Mouse (Mus musculus) C2C12 (cell line): ENCODE data around the gene Fgfr1op2. TPM values are rescaled to one million over a fixed set of nuclear protein-coding genes. Genes with fewer than 3 reads are reported as not detected.

ENCODE experiments used
- H3K27me3 ChIP-seq: one replicate; pipeline ENCODE4 v1.6.1; 2011; ENCODE audit not compliant: control insufficient read depth, insufficient read depth, insufficient read length
- H3K36me3 ChIP-seq: one replicate; pipeline ENCODE4 v1.6.1; 2011; ENCODE audit not compliant: control insufficient read depth, insufficient read depth
- H3K4me3 ChIP-seq: one replicate; pipeline ENCODE4 v1.5.1; 2011; ENCODE audit warnings: mild to moderate bottlenecking, control low read depth; ENCODE audit not compliant: poor library complexity, insufficient read depth, severe bottlenecking
- H3K79me2 ChIP-seq: one replicate; pipeline ENCODE4 v1.6.1; 2011; ENCODE audit not compliant: control insufficient read depth, insufficient read depth
- H3K79me3 ChIP-seq: one replicate; pipeline ENCODE4 v1.6.1; 2011; ENCODE audit warnings: low read depth, control low read depth
- H3ac ChIP-seq: one replicate; pipeline ENCODE3; 2011; ENCODE audit warnings: low read depth; ENCODE audit not compliant: control insufficient read depth, insufficient read length
- CEBPB ChIP-seq: IDR thresholded peaks from one replicate; pipeline ENCODE4 v1.6.1; 2011; ENCODE audit warnings: low read depth, mild to moderate bottlenecking, control low read depth, moderate library complexity
- CTCF ChIP-seq: IDR thresholded peaks from one replicate; pipeline ENCODE4 v1.5.1; 2011; ENCODE audit not compliant: control insufficient read depth, insufficient read depth, insufficient read length
- FOSL1 ChIP-seq: IDR thresholded peaks from one replicate; pipeline ENCODE4 v1.8.0; 2011; ENCODE audit warnings: mild to moderate bottlenecking, low read length; ENCODE audit not compliant: poor library complexity, insufficient read depth, severe bottlenecking
- MAX ChIP-seq: IDR thresholded peaks from one replicate; pipeline ENCODE4 v1.6.1; 2011; ENCODE audit warnings: mild to moderate bottlenecking, control low read depth
- MYOD1 ChIP-seq: IDR thresholded peaks from one replicate; pipeline ENCODE4 v1.6.1; 2011; ENCODE audit warnings: low read depth; ENCODE audit not compliant: control insufficient read depth, insufficient read length
- MYOG ChIP-seq: IDR thresholded peaks from one replicate; pipeline ENCODE4 v1.6.1; 2011; ENCODE audit not compliant: control insufficient read depth, insufficient read length; ENCODE audit errors: extremely low read depth
- USF1 ChIP-seq: IDR thresholded peaks from one replicate; pipeline ENCODE4 v1.6.1; 2011; ENCODE audit warnings: low read depth, mild to moderate bottlenecking, control low read depth, moderate library complexity
- polyA plus RNA-seq: library from polyadenylated mRNA; unstranded; fragments of >200 nt; fragmentation: generic; extraction: Trizol; gene quantifications from one replicate; pipeline ENCODE4 v1.2.1, GENCODE M21; 2012; ENCODE audit warnings: missing spikeins

Gene Fgfr1op2
- polyA plus RNA-seq, 1 experiment = 42.4 TPM

GRCm38 (mm10) chr6:146603651-146604050, 26.6 kb downstream of the Fgfr1op2 start:
- TF ChIP-seq USF1 (no peak), MYOG (no peak), CEBPB (no peak), MYOD1 (no peak), MAX (no peak), FOSL1 (no peak), CTCF (no peak)
- Histone ChIP-seq H3ac (no peak overlapping the region), H3K27me3 (no peaks in the 10 kb centered on the region), H3K4me3 (no peak overlapping the region), H3K36me3 (peaks cover 40% of the 10 kb centered on the region), H3K79me3 (no peaks in the 10 kb centered on the region), H3K79me2 (no peaks in the 10 kb centered on the region)

GRCm38 (mm10) chr6:146611385-146611784, 34.4 kb downstream of the Fgfr1op2 start:
- H3K79me3 ChIP-seq = no peaks in the 10 kb centered on the region
- H3K79me2 ChIP-seq = no peaks in the 10 kb centered on the region
- H3K4me3 ChIP-seq = no peak overlapping the region
- no peak overlapping the region for H3ac ChIP-seq
- no peaks in the 10 kb centered on the region for H3K27me3 ChIP-seq
- TF ChIP-seq CEBPB = no peak
- TF ChIP-seq MYOD1 = no peak
- TF ChIP-seq USF1 = no peak
- no peak for TF ChIP-seq MAX
- no peak for TF ChIP-seq FOSL1
- TF ChIP-seq MYOG = no peak
- TF ChIP-seq CTCF = no peak
- H3K36me3 ChIP-seq = no peaks in the 10 kb centered on the region

- Histone ChIP-seq H3K4me3 (no peak overlapping the region), H3K27me3 (no peaks in the 10 kb centered on the region), H3ac (no peak overlapping the region), H3K79me3 (no peaks in the 10 kb centered on the region), H3K36me3 (no peaks in the 10 kb centered on the region), H3K79me2 (no peaks in the 10 kb centered on the region)
- TF ChIP-seq MYOD1 (no peak), CTCF (no peak), USF1 (no peak), FOSL1 (no peak), MAX (no peak), CEBPB (no peak), MYOG (no peak)
Measured at GRCm38 (mm10) chr6:146611897-146612296, 34.9 kb downstream of the Fgfr1op2 start.

- no peaks in the 10 kb centered on the region for H3K79me3 ChIP-seq
- no peak overlapping the region for H3K4me3 ChIP-seq
- no peaks in the 10 kb centered on the region for H3K27me3 ChIP-seq
- no peaks in the 10 kb centered on the region for H3K79me2 ChIP-seq
- TF ChIP-seq FOSL1 (no peak), MAX (no peak), MYOG (no peak), MYOD1 (no peak), CTCF (no peak), USF1 (no peak), CEBPB (no peak)
- H3ac ChIP-seq = no peak overlapping the region
- H3K36me3 ChIP-seq = no peaks in the 10 kb centered on the region
Measured at GRCm38 (mm10) chr6:146612736-146613135, 35.7 kb downstream of the Fgfr1op2 start.

- no peak for TF ChIP-seq MYOG
- TF ChIP-seq CTCF = no peak
- no peak for TF ChIP-seq MYOD1
- TF ChIP-seq CEBPB = no peak
- TF ChIP-seq USF1 = no peak
- no peak for TF ChIP-seq FOSL1
- TF ChIP-seq MAX = no peak
- H3K4me3 ChIP-seq = no peak overlapping the region
- H3K27me3 ChIP-seq = no peaks in the 10 kb centered on the region
- no peak overlapping the region for H3ac ChIP-seq
- no peaks in the 10 kb centered on the region for H3K79me3 ChIP-seq
- H3K79me2 ChIP-seq = no peaks in the 10 kb centered on the region
- no peaks in the 10 kb centered on the region for H3K36me3 ChIP-seq
Measured at GRCm38 (mm10) chr6:146613907-146614306, 36.9 kb downstream of the Fgfr1op2 start.

GRCm38 (mm10) chr6:146614541-146614940, 37.5 kb downstream of the Fgfr1op2 start:
- Histone ChIP-seq H3K27me3 (no peaks in the 10 kb centered on the region), H3K4me3 (no peak overlapping the region), H3ac (no peak overlapping the region), H3K79me3 (no peaks in the 10 kb centered on the region), H3K36me3 (no peaks in the 10 kb centered on the region), H3K79me2 (no peaks in the 10 kb centered on the region)
- TF ChIP-seq USF1 (no peak), CEBPB (no peak), MYOG (no peak), CTCF (no peak), MAX (no peak)
